Mouse (Mus musculus) limb, embryonic 10.5 days (tissue): Measurements from ENCODE around the gene Pip5k1b. TPM values are rescaled to one million over a fixed set of nuclear protein-coding genes. Genes with fewer than 3 reads are reported as not detected.
A peak's percentile ranks its signal among the peaks of the same experiment; 100 is the strongest.

Source experiments
- DNase-seq: peaks from one replicate; pipeline ENCODE4 v3.0.0-alpha.2; 2017; ENCODE audit warnings: low spot score
- H3K27ac ChIP-seq: fragments of 300-500 bp; sonication (generic); 2 replicates; pipeline ENCODE4 v1.5.1; 2016; ENCODE audit warnings: mild to moderate bottlenecking
- H3K27me3 ChIP-seq: fragments of 300-500 bp; sonication (generic); 2 replicates; pipeline ENCODE4 v1.6.1; 2016; ENCODE audit warnings: low read depth, mild to moderate bottlenecking; ENCODE audit not compliant: poor library complexity, severe bottlenecking
- H3K36me3 ChIP-seq: fragments of 300-500 bp; sonication (generic); 2 replicates; pipeline ENCODE4 v1.6.1; 2016; ENCODE audit warnings: mild to moderate bottlenecking, moderate library complexity
- H3K4me1 ChIP-seq: fragments of 300-500 bp; sonication (generic); 2 replicates; pipeline ENCODE4 v1.6.1; 2016
- H3K4me3 ChIP-seq: fragments of 300-500 bp; sonication (generic); 2 replicates; pipeline ENCODE4 v1.5.1; 2016; ENCODE audit warnings: mild to moderate bottlenecking, moderate library complexity
- H3K9me3 ChIP-seq: fragments of 300-500 bp; sonication (generic); replicated peaks from 2 replicates; pipeline ENCODE4 v1.6.1; 2016; ENCODE audit warnings: mild to moderate bottlenecking
- WGBS: fragments of 180-500 bp; shearing (Covaris S2); methylation state at CpG from one replicate; pipeline ENCODE4 v1.1.7; 2016; 5-methylcytosine and 5-hydroxymethylcytosine counted together
- polyA plus RNA-seq: library from polyadenylated mRNA; unstranded; fragments of >200 nt; fragmentation: Nextera tagmentation; extraction: Ambion mirVana; gene quantifications from 2 replicates; pipeline ENCODE4 v1.2.1, GENCODE M21; 2016

Pip5k1b gene
- polyA plus RNA-seq, 1 experiment from 2014 or later, result 0.50 TPM

DNA sequence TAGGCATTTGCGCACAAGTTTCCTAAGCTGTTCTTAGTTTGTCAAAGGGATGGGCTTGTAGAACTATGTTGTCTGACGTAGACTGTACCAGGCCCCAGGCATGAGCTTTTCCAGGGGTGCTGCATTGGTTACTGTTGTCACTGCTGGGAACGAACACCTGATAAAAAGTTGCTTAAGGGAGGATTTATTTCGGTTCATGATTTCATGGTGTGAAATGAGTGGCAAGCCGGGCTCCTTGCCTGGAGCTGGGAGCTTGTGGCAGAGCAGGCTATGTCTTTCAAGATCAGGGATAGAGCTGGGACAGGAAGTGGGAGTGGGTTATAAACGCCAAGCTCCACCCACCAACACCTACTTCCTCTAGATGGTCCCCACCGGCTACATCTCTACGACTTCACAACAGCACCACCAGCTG lies 233.8 kb downstream of the Pip5k1b start:
- Histone ChIP-seq H3K4me3 (no peak overlapping the region), H3K4me1 (peaks cover 18% of the 10 kb centered on the region), H3K27me3 (no peaks in the 10 kb centered on the region), H3K9me3 (no peaks in the 10 kb centered on the region), H3K36me3 (no peaks in the 10 kb centered on the region), H3K27ac (no peak overlapping the region)
- DNase-seq, result no peak
- WGBS, result 95% methylated on average over 8 of the region's 8 CpGs

DNA sequence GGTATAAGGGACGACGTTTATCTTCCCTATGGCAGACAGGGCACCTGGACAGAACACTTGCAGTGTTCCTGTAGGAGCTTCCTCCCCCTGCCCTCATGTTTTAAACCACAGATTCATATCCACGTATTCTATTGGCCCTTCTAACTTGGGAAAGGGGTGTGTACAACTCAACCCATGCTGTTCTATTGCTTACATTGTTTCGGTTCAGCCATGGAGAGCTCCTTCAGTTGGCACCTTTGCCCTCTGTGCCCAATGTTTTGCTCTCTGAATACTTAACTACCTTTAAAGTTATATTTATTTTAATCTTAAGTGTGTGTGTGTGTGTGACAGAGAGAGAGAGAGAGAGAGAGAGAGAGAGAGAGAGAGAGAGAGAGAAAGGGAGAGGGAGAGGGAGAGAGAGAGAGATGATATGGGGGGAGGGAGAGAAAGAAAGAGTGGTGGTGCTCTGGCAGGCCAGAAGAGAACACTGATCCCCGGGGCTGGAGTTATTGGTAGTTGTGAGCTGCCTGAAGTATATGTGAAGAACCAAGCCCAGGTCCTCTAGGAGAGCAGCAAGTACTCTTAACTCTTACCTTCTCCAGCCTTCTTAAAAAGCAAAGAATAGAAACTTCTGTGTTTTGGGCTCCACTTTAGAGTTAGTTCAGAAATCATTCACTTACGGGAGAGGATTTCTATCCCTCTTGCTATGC lies 234.3 kb downstream of the Pip5k1b start:
- Histone ChIP-seq H3K36me3 (no peaks in the 10 kb centered on the region), H3K27ac (no peak overlapping the region), H3K9me3 (no peaks in the 10 kb centered on the region), H3K27me3 (no peaks in the 10 kb centered on the region), H3K4me1 (peaks cover 19% of the 10 kb centered on the region), H3K4me3 (no peak overlapping the region)
- no peak for DNase-seq
- WGBS, result 96% methylated on average over 6 of the region's 6 CpGs

DNA sequence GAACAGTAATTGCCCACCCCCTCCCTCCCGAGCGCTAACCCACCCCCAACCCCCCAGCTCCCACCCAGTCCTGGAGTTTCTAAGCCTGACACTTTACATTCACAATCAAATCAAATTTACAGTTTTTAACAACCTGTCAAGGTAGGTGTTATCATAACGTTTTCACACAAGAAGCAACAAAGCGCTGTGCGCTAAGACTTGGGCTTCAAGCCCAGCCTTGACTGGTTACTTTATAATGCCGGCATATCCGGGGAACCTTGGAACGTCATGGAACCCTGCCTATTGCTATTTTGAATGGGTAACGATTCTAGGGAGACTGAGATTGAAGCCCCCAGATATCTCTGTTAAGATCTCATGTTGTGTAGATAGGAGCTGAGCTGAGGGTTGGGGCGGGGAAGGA lies 237.5 kb downstream of the Pip5k1b start:
- 91% methylated on average over 10 of the region's 10 CpGs for WGBS
- no peaks in the 10 kb centered on the region for H3K9me3 ChIP-seq
- no peak for DNase-seq

GRCm38 (mm10) chr19:24317731-24318130 lies 237.9 kb downstream of the Pip5k1b start:
- no peak for DNase-seq

More for the DNA sequence above, 237.5 kb downstream of the Pip5k1b start:
- Histone ChIP-seq H3K4me1 (peaks cover 9% of the 10 kb centered on the region; the same call in 1 of the 2 replicates), H3K4me3 (no peak overlapping the region), H3K36me3 (no peaks in the 10 kb centered on the region), H3K27ac (no peak overlapping the region), H3K27me3 (no peaks in the 10 kb centered on the region)

DNA sequence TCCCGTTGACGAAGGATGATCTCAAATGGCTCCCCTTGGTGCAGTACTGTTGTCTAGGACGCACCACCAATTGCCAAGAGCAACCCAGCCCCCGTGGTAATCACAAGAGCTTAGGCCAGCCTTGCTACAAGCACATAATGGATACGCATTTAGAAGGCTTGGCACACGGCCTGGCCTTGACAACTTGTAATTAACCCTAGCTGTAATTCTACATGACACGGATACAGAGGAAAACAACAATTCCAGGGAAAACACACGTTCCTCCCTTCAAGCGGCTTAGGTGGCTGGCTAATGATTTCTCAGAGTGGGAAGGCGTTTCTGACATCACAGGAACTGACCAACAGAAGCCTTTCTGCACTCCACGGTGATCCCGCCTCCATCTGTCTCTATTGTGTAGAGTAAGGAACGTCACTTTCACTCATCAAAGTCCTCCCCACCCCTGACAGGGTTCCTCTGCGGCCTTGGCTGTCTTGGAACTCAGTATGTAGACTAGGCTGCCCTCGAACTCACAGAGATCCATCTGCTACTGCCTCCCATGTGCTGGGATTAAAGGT lies 238.6 kb downstream of the Pip5k1b start:
- H3K27ac ChIP-seq, result no peak overlapping the region
- no peaks in the 10 kb centered on the region for H3K27me3 ChIP-seq
- H3K4me3 ChIP-seq, result no peak overlapping the region
- no peak for DNase-seq
- H3K9me3 ChIP-seq, result no peaks in the 10 kb centered on the region
- H3K36me3 ChIP-seq, result no peaks in the 10 kb centered on the region
- WGBS, result 65% methylated on average over 15 of the region's 15 CpGs
- H3K4me1 ChIP-seq, result peaks cover 8% of the 10 kb centered on the region; the same call in 1 of the 2 replicates

More at GRCm38 (mm10) chr19:24317731-24318130, 237.9 kb downstream of the Pip5k1b start:
- H3K9me3 ChIP-seq, result no peaks in the 10 kb centered on the region
- WGBS, result 86% methylated on average over 2 of the region's 2 CpGs
- H3K4me3 ChIP-seq, result no peak overlapping the region
- H3K27ac ChIP-seq, result no peak overlapping the region
- peaks cover 9% of the 10 kb centered on the region; the same call in 1 of the 2 replicates for H3K4me1 ChIP-seq
- no peaks in the 10 kb centered on the region for H3K27me3 ChIP-seq
- H3K36me3 ChIP-seq, result no peaks in the 10 kb centered on the region

DNA sequence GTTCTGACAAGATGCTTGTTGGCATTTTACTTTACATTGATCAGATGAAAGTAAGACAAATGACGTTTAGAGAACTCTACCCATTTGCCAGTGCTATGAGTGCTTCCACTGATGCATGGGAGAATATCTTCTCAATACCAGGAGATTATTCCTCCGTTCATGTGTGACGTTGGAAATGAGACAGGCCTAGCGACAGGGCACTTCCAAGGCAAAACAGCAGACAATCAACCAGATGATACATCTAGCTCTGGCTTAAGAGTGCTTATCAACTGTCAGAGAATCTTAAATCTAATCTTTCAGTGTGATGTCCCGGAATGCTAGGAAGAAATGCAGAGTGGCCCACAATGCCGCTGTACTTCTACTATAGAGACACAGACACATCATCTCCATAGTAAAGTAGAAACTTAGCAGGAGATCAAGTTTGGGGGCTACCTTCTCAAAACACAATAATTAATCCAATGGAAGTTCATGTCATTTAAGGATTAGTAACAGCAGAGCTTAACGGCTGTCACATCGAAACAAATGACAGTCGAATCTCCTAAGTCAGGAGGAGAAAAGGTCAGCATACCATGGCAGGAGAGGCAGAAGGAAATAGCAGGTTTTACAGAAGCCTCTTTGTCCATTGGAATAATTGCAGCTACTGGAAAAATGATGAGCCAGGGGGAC lies 239.5 kb downstream of the Pip5k1b start:
- Histone ChIP-seq H3K4me1 (peaks cover 6% of the 10 kb centered on the region; the same call in 1 of the 2 replicates), H3K27me3 (no peaks in the 10 kb centered on the region), H3K4me3 (no peak overlapping the region), H3K36me3 (no peaks in the 10 kb centered on the region), H3K9me3 (no peaks in the 10 kb centered on the region), H3K27ac (no peak overlapping the region)
- WGBS, result 84% methylated on average over 9 of the region's 9 CpGs
- DNase-seq, result no peak

DNA sequence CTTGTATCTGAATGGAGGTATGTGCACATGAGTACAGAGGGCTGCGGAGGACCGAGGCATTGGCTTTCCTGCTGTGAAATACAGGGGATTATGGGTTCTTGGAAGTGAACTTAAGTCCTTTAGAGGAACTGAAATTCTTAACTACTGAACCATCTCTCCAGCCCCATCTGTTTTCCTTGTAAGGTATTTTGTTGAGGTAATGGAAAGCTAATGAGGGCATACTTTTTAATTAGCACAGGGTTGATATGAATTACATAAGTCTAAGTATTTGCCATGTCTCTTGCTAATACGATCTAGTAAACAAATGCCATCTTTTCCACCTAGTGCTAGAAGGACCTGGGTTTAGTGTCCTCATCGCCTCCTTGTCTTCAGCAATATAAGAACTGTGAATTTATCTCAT lies 240.4 kb downstream of the Pip5k1b start:
- Histone ChIP-seq H3K27ac (no peak overlapping the region), H3K9me3 (no peaks in the 10 kb centered on the region), H3K36me3 (no peaks in the 10 kb centered on the region), H3K4me1 (peaks cover 6% of the 10 kb centered on the region; the same call in 1 of the 2 replicates), H3K27me3 (no peaks in the 10 kb centered on the region), H3K4me3 (no peak overlapping the region)
- 92% methylated on average over 4 of the region's 4 CpGs for WGBS
- DNase-seq, result no peak

DNA sequence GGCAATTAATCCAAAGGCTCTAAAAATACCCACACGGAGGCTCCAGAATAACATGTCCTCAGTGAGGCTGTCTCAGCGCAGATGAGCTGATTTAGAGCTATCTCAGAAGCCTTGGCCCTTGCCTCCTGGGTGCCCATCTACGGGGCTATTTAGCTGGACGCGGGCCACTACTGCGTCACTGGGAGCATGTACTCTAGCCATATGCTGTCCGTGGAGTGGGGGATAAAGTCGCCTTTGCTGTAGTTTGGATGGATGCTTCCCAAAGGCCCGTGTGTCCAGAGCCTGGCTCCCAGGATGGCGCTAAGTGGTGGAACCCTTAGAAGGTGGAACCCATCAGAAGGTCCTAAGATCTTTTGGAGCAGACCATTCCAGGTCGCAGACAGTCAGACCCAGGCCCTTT lies 241.0 kb downstream of the Pip5k1b start:
- peaks cover 6% of the 10 kb centered on the region; the same call in 1 of the 2 replicates for H3K4me1 ChIP-seq
- H3K36me3 ChIP-seq, result no peaks in the 10 kb centered on the region
- no peak for DNase-seq
- WGBS, result 93% methylated on average over 11 of the region's 11 CpGs
- no peak overlapping the region for H3K27ac ChIP-seq
- no peaks in the 10 kb centered on the region for H3K9me3 ChIP-seq
- H3K27me3 ChIP-seq, result no peaks in the 10 kb centered on the region
- H3K4me3 ChIP-seq, result no peak overlapping the region

GRCm38 (mm10) chr19:24312556-24313342 lies 242.9 kb downstream of the Pip5k1b start:
- no peaks in the 10 kb centered on the region for H3K9me3 ChIP-seq
- H3K27me3 ChIP-seq, result no peaks in the 10 kb centered on the region
- WGBS, result 77% methylated on average over 12 of the region's 12 CpGs
- no peak overlapping the region for H3K27ac ChIP-seq
- no peak overlapping the region for H3K4me3 ChIP-seq
- no peaks in the 10 kb centered on the region for H3K36me3 ChIP-seq
- DNase-seq, result no peak
- H3K4me1 ChIP-seq, result peaks cover 14% of the 10 kb centered on the region

DNA sequence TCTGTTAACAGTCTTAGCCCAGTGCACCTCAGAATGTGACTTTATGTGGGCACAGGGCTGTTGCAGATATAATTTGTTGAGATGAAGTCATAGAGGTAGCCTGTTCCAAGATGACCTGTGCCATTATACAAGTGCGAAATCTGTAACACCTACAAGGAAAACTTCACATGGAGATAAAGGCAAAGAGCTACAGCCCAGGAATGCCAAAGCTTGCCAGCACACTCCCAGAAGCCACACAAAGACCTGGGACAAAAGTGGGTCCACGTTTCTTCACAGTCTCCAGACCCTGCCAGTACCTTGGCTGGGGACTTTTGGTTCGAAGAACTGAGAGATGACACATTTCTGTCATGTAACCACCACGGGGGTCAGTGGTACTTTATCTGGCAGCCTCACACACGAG lies 243.6 kb downstream of the Pip5k1b start:
- DNase-seq, result no peak
- peaks cover 15% of the 10 kb centered on the region for H3K4me1 ChIP-seq
- no peak overlapping the region for H3K4me3 ChIP-seq
- H3K36me3 ChIP-seq, result no peaks in the 10 kb centered on the region
- H3K27ac ChIP-seq, result no peak overlapping the region
- no peaks in the 10 kb centered on the region for H3K27me3 ChIP-seq
- H3K9me3 ChIP-seq, result no peaks in the 10 kb centered on the region
- 77% methylated on average over 5 of the region's 5 CpGs for WGBS

DNA sequence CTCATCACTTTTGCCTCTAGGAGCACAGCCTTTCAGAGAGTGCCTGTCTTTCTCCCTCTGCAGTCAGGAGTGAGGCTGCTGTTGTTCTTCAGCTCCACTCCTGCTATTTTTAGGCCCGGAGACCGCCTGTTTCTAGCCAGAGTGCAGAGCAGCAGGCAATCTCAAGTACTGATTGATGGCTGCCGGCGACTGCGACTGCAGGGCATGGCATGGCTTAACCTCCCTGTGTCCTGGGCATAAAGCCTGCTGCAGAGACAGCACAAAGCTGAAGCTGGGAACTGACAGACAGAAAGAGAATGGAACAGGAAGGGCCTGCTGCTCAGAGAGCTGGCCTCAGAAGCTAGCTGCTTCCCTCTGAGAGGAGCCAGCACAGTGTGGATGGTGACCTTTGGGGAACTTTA lies 247.4 kb downstream of the Pip5k1b start:
- 10% methylated on average over 5 of the region's 5 CpGs for WGBS

GRCm38 (mm10) chr19:24307271-24308221 lies 248.1 kb downstream of the Pip5k1b start:
- Histone ChIP-seq H3K9me3 (no peaks in the 10 kb centered on the region), H3K4me3 (no peak overlapping the region), H3K27ac (peak overlapping the region; percentile 63), H3K27me3 (no peaks in the 10 kb centered on the region), H3K36me3 (no peaks in the 10 kb centered on the region), H3K4me1 (peaks cover 16% of the 10 kb centered on the region)
- WGBS, result 66% methylated on average over 13 of the region's 13 CpGs
- no peak for DNase-seq

More for the DNA sequence above, 247.4 kb downstream of the Pip5k1b start:
- Histone ChIP-seq H3K4me3 (no peak overlapping the region), H3K27me3 (no peaks in the 10 kb centered on the region), H3K4me1 (peaks cover 16% of the 10 kb centered on the region), H3K27ac (peak overlapping the region; percentile 63), H3K9me3 (no peaks in the 10 kb centered on the region), H3K36me3 (no peaks in the 10 kb centered on the region)
- peak; percentile 51 for DNase-seq
